Mouse (Mus musculus) A20 (cell line): ENCODE measurements around the gene Igsf23.
"Not testable (repeated sequence)": the region's sequence is repeated elsewhere in the genome, so short reads cannot be mapped to it uniquely, and the experiment has no call there.

Experiments used
- DNase-seq: peaks from one replicate; pipeline ENCODE4 v3.0.0-alpha.2; 2011; ENCODE audit warnings: low read depth, low spot score

The Igsf23 gene

GRCm38 (mm10) chr7:19950589-19950988, at the start of gene Igsf23:
Igsf23 (minus strand) TSS chr7:19950756.
- DNase-seq: no peak

- DNase-seq: not testable (repeated sequence)
Measured at GRCm38 (mm10) chr7:19996721-19997120, 46.2 kb upstream of the Igsf23 start.

- not testable (repeated sequence) for DNase-seq
Measured at GRCm38 (mm10) chr7:19991165-19991564, 40.6 kb upstream of the Igsf23 start, which contains the start of gene Nlrp9b. Nlrp9b (plus strand) TSS chr7:19991465.

- DNase-seq: no peak
Measured at GRCm38 (mm10) chr7:19971516-19971915, 21.0 kb upstream of the Igsf23 start.

GRCm38 (mm10) chr7:19970196-19970595, 19.6 kb upstream of the Igsf23 start:
- no peak for DNase-seq

- DNase-seq: peak; percentile 17
Measured at GRCm38 (mm10) chr7:19969541-19970090, 19.1 kb upstream of the Igsf23 start.

- DNase-seq: no peak
Measured at GRCm38 (mm10) chr7:19969106-19969505, 18.6 kb upstream of the Igsf23 start.

GRCm38 (mm10) chr7:19964985-19965579, 14.5 kb upstream of the Igsf23 start, which contains the start of gene Ceacam20:
Ceacam20 (plus strand) TSS chr7:19965412.
- no peak for DNase-seq

- DNase-seq: no peak
Measured at GRCm38 (mm10) chr7:19962423-19962822, 11.9 kb upstream of the Igsf23 start.

GRCm38 (mm10) chr7:19956341-19956781, 5.8 kb upstream of the Igsf23 start:
- peak; percentile 71 for DNase-seq

- DNase-seq: no peak
Measured at GRCm38 (mm10) chr7:19955861-19956260, 5.3 kb upstream of the Igsf23 start.

- DNase-seq: no peak
Measured at GRCm38 (mm10) chr7:19953054-19953453, 2.5 kb upstream of the Igsf23 start.

GRCm38 (mm10) chr7:19952320-19952986, 1.9 kb upstream of the Igsf23 start:
- DNase-seq: no peak

GRCm38 (mm10) chr7:19949996-19950395, 560 bp downstream of the Igsf23 start:
- DNase-seq: no peak

GRCm38 (mm10) chr7:19948956-19949355, 1.6 kb downstream of the Igsf23 start:
- DNase-seq: no peak

- no peak for DNase-seq
Measured at GRCm38 (mm10) chr7:19945821-19946515, 4.6 kb downstream of the Igsf23 start.

- DNase-seq: no peak
Measured at GRCm38 (mm10) chr7:19945201-19945600, 5.4 kb downstream of the Igsf23 start.

- DNase-seq: no peak
Measured at GRCm38 (mm10) chr7:19944709-19945108, 5.8 kb downstream of the Igsf23 start.

- DNase-seq: no peak
Measured at GRCm38 (mm10) chr7:19940256-19940655, 10.3 kb downstream of the Igsf23 start.

GRCm38 (mm10) chr7:19939555-19940235, 10.9 kb downstream of the Igsf23 start:
- no peak for DNase-seq

GRCm38 (mm10) chr7:19937229-19937821, 13.2 kb downstream of the Igsf23 start:
- no peak for DNase-seq
